Mouse (Mus musculus) 3134 (cell line): ENCODE results near the gene Zfp319.

Source experiments
- DNase-seq: peaks from one replicate; pipeline ENCODE4 v3.0.0-alpha.2; 2011; ENCODE audit warnings: low spot score; ENCODE audit not compliant: insufficient read length; ENCODE audit errors: extremely low read depth

Zfp319 gene

DNA sequence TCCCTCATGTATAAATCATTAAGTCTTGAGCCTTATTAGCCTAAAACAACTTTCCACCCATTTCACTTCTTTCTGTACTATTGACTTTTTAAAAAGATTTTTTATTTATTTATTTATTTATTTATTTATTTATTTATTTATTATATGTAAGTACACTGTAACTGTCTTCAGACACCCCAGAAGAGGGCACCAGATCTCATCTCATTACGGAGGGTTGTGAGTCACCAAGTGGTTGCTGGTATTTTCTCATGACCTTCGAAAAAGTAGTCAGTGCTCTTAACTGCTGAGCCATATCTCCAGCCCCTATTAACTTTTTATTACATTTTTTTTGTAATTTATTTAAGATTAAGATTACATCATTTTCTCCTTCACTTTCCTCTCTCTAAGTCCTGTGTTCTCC lies 17.0 kb downstream of the Zfp319 start:
- DNase-seq = no peak

DNA sequence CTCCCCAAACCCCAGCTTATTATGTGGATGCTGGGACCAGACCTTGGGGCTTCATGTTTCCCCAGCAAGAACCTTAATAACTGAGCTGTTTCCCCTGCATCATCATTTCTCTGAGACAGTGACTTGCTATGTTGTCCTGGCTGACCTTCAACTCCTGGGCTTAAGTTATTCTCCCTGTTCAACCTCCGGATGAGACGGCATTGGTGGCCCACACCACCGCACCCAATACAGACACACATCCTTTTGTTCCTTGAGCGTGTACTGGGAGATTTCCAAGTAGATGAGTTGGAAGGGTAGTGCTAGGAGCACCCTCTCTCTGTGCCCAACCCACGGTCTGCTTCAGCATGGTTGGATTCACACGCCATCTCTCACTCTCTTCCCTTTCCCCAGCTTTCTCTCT lies 17.9 kb downstream of the Zfp319 start:
- no peak for DNase-seq

DNA sequence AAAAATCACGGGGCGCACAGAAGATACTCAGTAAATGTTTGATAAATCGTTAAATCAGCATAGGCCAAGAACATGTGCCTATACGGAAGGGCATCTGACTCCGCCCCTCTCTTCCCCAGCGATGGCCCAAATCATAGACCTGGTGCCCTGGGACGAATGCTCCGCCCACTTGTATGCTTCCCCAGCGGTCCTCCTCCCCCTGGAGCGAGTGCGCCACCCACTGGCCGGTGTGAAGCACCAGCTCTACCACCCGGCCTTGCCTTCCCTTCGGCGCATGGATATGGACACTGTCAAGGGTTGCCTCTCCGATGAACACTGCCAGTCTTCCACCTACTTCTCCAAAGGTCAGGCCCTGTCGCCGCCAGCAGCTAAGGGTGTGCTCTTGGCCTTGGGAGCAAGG lies 18.9 kb downstream of the Zfp319 start:
- no peak for DNase-seq

DNA sequence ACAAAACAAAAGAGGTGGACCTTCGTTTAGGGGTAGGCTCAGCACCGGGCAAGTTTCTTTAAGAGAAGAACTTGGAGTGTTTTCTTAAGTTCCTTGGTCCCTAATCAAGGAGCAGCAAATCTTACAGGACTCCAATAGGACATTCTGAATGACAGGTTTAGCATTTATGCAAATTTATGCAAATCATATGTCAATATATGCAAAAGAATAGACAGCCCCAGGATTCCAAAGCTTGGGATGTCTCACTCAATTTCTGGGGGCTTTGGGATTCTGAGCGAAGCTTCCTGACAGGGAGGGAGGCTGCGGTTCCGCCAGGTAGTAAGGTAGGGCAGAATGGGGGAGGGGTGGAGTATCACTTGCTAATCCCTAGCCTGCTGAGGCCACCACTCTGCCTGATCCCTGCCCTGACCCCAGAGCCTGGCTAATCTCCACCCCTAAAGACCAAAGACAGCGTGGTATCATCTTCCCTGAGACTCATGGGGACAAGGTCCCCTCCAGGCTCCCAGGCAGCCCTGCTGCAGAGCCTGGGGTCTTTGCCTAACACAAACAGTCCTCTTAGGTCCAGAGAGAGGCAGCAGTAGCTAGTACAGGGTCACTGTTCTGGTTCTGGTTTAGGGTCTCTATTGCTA lies 21.3 kb downstream of the Zfp319 start, which contains the start of gene Tepp:
Gene Tepp (plus strand): TSS at position 225 of the 629 bp plus-strand sequence.
- DNase-seq = no peak

DNA sequence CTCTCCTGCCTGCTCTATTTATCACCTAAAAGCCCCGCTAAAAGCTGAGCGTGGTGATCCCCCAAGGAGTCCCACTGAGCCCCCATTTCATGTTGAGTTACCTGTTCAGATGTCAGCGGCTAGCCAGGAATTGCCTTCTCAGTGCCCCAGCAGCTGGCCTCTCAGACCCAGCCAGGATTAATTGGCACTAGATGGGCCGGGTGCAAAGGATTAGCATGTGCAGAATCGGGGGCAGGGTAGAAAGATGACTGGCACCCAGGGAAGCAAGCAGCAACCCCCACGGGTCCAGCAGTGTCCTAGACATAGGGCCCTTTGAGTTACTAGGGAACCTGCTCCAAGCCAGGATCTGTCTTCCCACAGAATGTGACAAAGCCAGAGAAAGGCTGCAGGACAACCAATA lies 25.3 kb downstream of the Zfp319 start, which contains the start of gene Cngb1:
Gene Cngb1 (minus strand): TSS at position 155 of the 400 bp plus-strand sequence.
- no peak for DNase-seq

DNA sequence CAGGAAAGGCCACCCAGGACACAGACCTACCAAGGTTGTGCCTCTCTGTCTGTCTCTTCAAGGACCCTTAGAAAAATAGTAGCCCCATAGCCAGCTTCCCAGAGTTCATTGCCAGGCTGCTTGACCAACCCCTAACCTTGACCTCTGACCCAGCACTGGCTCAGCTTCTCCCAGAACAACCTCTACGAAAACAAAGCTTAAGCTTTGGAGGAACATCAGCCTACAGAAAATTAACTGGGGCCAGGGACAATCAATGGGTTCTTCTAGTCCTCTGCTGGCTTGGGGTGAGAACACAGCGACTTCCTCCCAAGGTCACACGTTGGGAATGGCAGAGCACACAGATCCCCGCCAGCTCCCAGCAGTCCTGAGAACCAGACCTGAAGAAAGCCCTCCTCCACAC lies 26.2 kb downstream of the Zfp319 start:
- DNase-seq = no peak

DNA sequence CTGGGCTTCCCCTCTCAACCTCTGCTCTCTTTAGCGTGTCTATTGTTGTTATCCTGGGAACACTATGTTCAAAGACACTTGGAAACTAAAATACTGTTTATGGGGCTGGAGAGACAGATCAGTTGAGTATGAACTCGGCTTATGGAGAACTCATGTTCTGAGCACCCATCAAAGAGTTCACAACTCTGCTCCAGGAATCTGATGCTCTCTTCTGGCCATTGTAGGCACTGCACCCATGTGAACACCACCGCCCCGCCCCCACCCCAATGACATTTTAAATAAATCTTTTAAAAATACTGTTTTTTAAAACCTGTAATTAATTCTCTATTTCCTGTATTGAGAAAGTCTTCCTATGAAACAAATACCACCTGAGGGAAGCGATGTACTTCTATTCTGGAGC lies 29.3 kb downstream of the Zfp319 start:
- DNase-seq = peak; percentile 31

DNA sequence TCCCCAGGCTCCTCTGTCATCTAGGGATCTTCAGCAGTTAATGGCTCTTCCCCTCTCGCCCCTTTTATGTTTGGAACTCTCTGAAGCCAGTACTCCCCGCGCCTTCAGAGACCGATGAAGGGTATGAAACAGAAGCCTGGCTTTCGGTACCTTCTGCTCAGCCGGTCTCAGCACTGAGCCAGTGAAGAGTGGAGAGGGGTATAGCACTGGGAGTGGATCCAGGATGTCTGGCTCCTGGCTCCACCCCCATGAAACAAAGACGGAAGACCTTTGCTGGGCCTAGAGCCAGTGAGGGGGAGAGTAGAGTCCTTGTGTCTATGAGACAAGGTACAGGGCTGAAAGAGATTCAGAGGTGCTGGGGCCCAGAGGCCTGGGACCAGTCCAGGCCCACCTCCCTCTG lies 37.9 kb downstream of the Zfp319 start:
- no peak for DNase-seq

DNA sequence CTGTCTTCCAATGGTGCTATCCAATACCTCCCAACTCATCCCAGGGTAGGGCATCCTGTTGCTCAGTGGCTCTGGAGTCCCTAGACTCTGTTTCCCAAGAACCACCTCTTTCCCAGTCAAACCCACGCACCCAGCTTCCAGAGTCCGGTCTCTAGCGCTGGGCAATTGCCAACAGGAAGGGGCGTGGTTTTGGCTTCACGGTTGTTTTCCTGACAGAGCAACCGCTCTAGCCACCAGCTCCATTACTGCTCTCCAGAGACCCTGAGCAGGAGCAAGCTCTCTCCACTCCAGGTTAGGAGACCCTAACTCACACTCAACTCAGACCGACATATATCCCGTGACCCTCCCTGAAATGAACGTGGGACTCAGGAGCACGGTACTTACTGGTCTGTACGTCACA lies 38.6 kb downstream of the Zfp319 start:
- no peak for DNase-seq

DNA sequence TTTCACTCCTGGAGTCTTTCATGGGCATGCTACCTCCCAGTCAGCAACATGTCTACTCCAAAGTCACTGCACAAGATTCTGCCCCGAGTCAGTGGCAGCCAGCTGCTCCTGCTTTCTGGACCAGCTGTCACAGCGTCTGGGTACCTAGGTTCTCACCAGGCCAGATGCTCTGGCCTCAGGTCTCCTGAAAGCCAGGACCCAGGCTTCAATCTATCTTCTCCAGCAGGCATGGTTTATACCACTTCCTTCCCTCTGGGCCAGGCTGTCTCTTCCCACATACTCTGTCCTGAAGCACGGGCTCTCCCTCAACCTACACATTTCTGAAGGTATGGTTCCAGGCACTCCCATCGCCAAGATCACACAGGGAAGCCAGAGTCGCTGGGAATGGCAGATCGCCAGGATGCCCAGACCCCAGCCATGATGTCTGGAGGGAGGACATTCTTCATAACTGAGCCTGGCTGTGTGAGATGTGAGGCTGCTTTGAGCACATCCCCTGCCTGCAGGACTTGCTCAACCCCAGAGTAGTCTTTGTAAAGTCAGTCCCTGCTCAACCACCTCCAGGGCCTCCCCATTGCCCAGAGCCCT lies 42.6 kb downstream of the Zfp319 start:
- no peak for DNase-seq

DNA sequence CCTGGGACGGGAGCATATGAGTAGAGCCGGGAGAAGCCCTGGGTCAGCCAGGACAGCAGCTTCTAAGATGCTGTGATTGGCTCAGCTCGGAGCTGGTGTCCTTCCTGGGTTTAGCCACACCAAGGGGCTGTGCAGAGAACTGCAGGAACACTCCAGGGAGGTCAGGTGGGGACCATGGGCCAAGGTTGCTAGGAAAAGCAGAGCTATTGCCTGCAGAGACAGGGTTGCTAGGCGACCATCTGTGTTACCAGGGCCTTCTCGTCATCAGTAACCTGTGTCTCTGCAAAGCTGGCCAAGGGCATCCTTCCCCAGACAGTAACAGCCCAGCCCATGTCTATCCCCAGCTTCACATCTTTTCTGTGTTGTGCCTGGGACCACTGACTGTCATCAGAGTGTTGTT lies 50.3 kb downstream of the Zfp319 start:
- no peak for DNase-seq
